Mouse (Mus musculus): Measurements from ENCODE around the gene Olfr740.

DNA sequence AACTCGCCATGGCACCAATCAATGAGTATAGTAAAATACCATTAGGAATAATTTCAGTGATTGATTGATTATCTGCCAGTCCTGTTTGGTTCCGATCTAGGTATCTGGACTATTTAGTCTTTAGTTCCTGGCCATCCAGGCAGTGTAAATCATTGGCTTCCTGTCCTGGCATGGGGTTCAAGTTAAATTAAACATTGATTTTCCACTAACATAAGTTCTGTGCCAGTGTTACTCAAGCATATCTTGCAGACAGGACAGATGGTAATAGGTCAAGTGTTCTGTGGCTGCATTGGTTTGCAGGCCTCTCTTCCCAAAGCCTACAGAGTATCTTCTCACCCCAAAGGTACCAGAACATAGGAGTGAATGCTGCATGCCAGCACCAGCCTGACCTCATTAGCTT, 33.1 kb downstream of the Olfr740 start:
- TF ChIP-seq CTCF (IDR thresholded peaks at IDR 0.05): no peak
- no peak for TF ChIP-seq EP300 (IDR thresholded peaks at IDR 0.05)
